Mouse (Mus musculus) CD4-positive, CD25-positive, alpha-beta regulatory T cell, adult 2 months (primary cell): ENCODE measurements around the gene Ipmk.

ENCODE experiments used
- DNase-seq: peaks from one replicate; pipeline ENCODE4 v3.0.0-alpha.2; 2012; ENCODE audit warnings: low read depth, low spot score

Gene Ipmk

DNA sequence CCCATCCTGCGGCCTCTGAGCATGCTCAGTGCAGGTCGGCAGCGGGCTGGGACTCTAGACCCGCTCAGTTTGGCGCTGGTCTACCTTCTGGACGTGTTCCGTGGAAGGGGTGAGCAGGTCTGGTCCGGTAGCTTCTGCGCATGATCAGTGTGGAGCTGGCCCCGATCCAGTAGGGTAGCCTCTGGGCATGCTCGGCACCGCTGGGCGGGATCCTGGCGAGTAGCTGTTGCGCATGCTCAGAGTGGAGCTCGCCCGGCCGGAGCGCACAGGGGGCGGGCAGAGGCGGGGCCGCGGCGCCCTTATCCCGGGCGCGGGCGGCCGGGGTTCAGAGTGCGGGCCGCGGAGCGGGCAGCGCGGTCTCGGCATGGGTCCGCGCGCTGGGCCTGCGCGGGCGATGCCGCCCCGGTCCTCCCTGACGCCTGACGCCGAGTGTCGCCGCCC is at the start of gene Ipmk:
Ipmk (plus strand) TSS at position 255 of the 441 bp plus-strand sequence.
- peak; percentile 97 for DNase-seq

GRCm38 (mm10) chr10:71300161-71300560 is 47.4 kb upstream of the Ipmk start:
- DNase-seq: no peak

GRCm38 (mm10) chr10:71302490-71302889 is 45.1 kb upstream of the Ipmk start:
- peak; percentile 72 for DNase-seq

- peak; percentile 77 for DNase-seq
Measured at GRCm38 (mm10) chr10:71306190-71306589, 41.4 kb upstream of the Ipmk start.

DNA sequence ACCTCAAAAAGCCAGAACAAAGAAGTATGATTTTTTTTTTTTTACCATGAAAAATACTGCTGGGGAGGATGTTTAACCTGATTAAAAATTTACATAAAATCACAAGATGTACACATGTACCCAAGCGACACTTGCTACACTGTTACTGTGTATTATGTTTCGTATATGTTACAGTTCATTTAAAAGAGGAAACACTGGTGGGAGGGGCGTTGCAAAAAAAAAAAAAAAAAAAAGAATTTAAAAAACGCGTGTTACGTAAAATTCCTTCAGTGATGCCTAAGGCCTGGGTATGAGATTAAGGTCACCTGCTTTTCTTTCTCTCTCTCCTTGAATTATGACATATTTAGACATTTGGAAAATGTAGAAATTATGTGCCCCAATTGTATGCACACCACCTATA is 40.8 kb upstream of the Ipmk start:
- DNase-seq: no peak

GRCm38 (mm10) chr10:71308199-71308598 is 39.4 kb upstream of the Ipmk start:
- DNase-seq: peak; percentile 14

GRCm38 (mm10) chr10:71310288-71310687 is 37.3 kb upstream of the Ipmk start:
- no peak for DNase-seq

- no peak for DNase-seq
Measured at GRCm38 (mm10) chr10:71314596-71314995, 33.0 kb upstream of the Ipmk start.

DNA sequence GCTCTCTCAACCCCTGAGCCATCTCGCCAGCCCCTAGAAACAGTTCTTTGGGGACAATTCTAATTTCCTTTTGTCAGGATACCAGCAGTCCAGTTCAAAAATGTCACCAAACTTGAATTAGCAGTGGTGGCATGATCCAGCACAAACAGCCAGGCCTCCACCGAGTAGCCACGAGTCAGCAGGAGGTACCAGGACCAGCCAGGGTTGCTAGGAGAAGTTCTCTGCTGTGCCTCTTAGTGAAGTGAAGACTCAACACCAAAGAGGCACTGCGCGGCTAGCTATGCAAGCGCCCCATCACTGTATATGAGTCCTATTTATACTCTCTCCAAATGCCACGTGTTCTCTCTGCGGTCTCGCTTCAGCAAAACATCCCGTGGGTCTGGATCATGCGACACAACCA is 31.5 kb upstream of the Ipmk start:
- DNase-seq: no peak

- DNase-seq: no peak
Measured at GRCm38 (mm10) chr10:71316497-71316896, 31.1 kb upstream of the Ipmk start.

GRCm38 (mm10) chr10:71323669-71324068 is 23.9 kb upstream of the Ipmk start:
- DNase-seq: no peak

DNA sequence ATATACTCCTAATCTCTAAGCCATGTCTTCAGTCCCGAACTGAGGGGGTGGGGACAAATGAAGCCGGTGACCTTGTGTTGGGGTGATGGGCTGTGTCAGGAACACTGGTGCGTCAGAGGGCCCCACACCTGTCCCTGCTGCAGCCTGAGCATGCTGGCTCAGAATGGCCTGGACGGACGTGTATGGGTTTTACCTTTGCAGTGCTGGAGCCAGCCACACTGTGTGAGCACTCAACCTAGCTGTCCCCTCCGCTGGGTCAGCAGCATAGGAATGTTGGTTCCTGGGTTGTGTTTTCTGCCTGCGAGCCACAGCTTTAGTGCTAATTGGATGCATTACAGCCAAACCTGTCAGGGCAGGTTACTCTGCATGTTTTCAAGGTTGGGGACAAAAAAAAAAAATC is 21.4 kb upstream of the Ipmk start:
- DNase-seq: no peak

DNA sequence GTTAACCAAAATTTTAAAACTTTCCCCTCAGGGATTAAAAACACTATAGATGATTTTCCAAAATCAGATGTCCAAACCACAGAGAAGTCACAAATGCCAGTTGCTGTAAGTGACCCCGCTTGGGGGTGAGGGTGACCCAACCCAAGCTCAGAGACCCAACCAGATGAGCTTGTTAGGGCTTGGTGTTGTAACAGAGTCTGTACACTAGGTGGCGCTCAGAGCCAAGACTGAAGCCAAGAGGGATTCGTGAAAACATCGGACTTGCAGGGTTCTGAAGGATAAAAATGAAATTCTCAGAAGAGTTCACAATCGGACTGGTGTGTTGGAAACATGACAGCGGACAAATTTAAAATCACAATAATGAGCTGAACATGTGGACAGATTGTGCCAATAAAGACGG is 20.8 kb upstream of the Ipmk start:
- DNase-seq: peak; percentile 83

DNA sequence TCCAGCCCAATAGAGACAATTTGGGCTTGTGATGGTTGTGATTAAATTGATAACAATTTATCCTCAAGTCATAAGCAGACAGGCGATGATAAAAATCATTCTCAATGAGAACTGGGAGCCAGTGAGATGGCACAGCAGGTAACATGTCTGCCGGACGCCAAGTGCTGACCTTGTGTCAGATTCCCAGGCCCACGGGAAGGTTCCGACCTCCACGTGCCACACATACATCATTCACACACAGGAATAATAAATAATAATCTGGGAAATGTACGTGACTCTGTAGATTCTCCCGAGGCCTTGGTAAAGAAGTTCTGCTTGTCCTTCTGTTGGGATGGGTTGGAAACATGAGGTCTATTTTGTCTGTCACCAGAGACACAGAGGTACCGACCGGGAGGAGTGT is 20.2 kb upstream of the Ipmk start:
- no peak for DNase-seq

DNA sequence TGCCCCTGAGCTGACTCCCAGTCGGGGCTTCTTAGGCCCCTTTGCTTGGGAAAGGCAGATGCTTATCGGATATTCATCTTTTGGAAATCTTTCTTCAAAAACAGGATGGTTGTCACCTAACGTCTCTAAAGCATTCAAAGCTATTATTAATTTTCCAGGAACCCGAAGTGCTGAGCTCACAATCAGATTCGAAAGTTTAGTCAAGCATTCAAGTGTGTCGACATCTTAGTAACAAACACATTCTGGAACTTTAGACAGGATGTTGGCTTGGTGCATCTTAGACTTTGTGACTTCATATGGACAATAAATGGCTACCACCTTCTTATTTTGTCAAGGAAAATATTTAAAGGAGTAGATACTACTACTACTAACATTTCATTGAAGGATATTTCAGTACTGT is 19.2 kb upstream of the Ipmk start:
- DNase-seq: no peak

- no peak for DNase-seq
Measured at GRCm38 (mm10) chr10:71328870-71329269, 18.7 kb upstream of the Ipmk start.

DNA sequence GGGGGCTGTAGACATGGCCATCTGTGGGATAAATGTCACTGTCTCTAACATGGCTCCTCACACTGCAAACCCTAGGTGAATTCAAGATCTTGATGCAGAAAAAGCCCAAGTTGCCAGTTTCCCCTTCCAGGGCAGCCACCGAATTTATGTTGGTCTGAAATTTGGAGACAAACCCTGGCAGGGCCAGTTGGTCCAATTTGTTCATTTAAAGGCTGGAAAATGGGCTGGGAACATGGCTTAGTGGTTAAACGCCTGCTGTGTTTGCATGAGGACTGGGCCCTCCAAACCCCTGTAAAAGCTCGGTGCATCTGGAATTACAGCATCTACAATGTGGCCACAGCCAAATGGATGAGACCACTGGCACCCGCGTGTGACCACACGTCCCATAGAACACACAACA is 18.3 kb upstream of the Ipmk start:
- DNase-seq: no peak

DNA sequence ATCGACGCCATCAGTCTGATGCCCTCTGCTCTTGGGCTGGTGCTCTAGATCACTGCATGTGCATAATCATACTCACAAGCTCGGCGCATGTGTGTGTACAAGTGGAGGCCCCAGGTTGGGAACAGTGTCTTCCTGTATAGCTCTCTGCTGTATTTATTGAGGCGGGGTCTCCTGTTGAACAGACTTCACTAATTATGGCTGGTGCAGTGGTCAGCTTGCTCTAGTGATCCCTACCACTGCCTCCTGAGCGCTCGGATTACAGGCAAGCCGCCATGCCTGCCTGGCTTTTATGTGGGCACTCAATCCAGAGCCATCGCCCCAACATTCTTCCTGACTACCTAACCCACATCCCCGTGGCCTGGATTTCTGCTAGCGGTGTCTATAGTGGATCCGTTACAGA is 17.5 kb upstream of the Ipmk start:
- DNase-seq: no peak

- no peak for DNase-seq
Measured at GRCm38 (mm10) chr10:71331908-71332307, 15.7 kb upstream of the Ipmk start.

- DNase-seq: no peak
Measured at GRCm38 (mm10) chr10:71332376-71332775, 15.2 kb upstream of the Ipmk start.

DNA sequence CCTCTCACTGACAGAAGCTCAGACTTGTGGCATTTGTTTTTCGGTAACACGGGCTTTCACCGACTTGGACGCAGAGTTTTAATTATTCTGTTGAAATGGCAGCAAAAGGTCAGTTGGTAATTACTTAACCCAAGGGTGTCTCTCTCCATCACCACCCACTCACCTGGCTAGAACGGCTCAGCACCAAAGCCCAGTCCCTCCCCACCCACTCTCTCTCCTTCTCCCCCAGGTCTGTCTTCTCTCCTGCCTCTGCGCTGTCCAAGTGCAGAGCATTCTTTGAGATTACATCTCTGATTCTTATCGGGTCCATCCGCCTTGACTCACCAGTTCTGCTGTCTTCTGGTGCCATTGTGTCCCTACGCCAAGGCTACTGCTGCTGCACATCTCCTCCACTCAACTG is 14.7 kb upstream of the Ipmk start:
- DNase-seq: no peak

DNA sequence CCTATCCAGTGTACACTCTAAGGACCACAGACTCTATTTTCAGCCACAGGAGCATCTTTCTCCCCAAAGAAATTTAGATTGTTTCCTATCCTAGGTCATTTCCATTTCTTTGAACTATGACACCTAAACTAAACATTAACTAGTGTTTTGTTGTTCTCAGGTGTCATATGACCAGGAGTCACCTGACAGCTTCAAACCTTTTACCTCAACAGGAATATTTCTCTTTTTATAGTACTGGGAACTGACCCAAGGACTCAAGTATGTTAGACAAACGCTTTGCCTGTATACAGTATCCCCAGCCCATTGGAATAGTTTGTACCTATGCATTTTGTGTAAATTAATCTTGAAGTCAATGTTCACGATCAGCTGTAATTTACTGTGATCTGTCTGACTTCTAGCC is 9.8 kb upstream of the Ipmk start:
- DNase-seq: no peak

DNA sequence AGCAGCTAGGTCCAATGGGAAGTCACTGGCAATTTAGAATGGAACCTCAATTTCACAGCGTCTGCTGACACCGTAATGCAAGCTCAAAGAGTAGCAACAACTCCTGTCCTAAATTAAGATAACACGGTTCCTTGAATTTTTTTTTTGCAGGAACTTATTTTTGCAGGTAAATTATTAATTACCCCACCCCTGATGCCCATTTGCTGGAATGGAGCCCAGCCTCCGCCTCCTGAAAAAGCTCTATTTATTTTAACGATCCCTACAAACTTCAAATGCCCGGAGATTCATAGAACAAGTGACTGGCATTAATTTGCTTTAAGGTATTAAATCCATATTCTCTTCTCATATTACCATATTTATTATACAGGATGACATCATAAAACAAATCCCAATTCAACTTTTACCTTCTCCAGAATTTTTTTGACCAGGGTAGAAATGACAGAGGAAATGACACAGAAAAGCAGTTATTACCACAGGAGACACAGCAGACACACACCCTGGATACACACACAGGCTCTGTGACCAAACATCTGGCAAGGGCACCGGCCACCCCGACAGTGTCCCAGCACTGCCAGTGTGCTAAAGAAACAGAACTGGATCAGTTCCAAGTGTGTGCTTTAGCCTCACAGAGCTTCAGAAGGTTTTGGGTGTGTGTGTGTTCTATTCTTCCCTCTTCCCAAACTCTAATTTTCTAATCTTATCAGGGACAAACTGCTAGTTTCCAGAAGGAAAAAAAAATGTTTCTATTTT is 9.2 kb upstream of the Ipmk start:
- no peak for DNase-seq

DNA sequence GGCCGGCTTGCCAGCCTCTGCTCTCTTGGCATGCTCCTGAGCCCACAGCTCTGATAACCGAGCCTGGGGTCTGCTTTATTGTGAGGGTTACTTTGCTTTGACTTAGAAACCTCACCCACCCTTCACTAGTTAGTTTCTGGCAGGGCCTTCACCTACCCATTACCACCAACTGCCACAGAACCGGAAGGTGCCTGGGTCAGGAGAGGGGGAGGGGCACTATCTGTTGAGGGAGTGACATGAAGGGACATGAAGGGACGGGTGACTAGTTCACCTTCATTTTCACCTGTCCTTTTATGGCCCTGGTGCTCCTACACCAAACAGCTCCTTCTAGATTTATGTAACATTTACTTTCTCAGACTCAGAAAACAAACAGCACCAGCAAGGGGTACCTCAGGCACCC is 8.1 kb upstream of the Ipmk start:
- DNase-seq: peak; percentile 34
